Mouse (Mus musculus) ES-Bruce4 (cell line): ENCODE data around the gene Pea15a.

Source experiments
- CTCF ChIP-seq: IDR thresholded peaks from one replicate; pipeline ENCODE4 v1.8.1; 2011; ENCODE audit warnings: low read depth, low read length
- EP300 ChIP-seq: IDR thresholded peaks from 2 replicates; pipeline ENCODE4 v1.6.1; 2011; ENCODE audit warnings: low read depth, low read length; ENCODE audit not compliant: insufficient read depth
- POLR2A ChIP-seq: IDR thresholded peaks from one replicate; pipeline ENCODE4 v1.8.1; 2011; ENCODE audit warnings: low read length; ENCODE audit not compliant: insufficient read depth

DNA sequence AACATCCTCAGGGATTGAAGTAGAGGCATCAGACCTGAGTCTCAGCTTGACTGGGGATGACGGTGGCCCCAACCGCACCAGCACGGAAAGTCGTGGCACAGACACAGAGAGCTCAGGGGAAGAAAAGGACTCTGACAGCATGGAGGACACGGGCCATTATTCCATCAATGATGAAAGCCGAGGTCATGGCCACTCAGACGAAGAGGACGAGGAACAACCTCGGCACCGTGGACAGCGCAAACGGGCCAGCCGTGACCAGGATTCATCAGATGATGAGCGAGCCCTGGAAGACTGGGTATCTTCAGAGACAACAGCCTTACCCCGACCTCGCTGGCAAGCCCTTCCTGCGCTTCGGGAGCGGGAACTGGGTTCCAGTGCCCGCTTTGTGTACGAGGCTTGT lies 34.2 kb downstream of the Pea15a start:
- TF ChIP-seq EP300 (no peak), POLR2A (no peak), CTCF (no peak)
